Mouse (Mus musculus): ENCODE measurements around the gene Bcl2a1b. TPM values are rescaled to one million over a fixed set of nuclear protein-coding genes. Genes with fewer than 3 reads are reported as not detected.
"Not testable (repeated sequence)": the region's sequence is repeated elsewhere in the genome, so short reads cannot be mapped to it uniquely, and the experiment has no call there.

Bcl2a1b gene
- polyA plus RNA-seq, 1 experiment from 2014 or later, result 55.1 TPM

GRCm38 (mm10) chr9:89226071-89226470 lies 27.1 kb downstream of the Bcl2a1b start:
- Histone ChIP-seq H3K9me3 (ENCODE audit: low read length) (no peaks in the 10 kb centered on the region), H3K4me3 (ENCODE audit: low read depth, low read length) (no peak overlapping the region), H3K4me2 (replicated peaks; ENCODE audit: low read depth, low read length) (no peak overlapping the region), H3K9ac (replicated peaks; ENCODE audit: low read depth) (no peak overlapping the region), H3K27me3 (replicated peaks; ENCODE audit: insufficient read depth, low read length) (no peaks in the 10 kb centered on the region), H3K36me3 (ENCODE audit: insufficient read depth, low read length) (no peaks in the 10 kb centered on the region), H3K27ac (ENCODE audit: low read length) (no peak overlapping the region), H3K4me1 (ENCODE audit: insufficient read depth, low read depth, low read length) (no peaks in the 10 kb centered on the region)
- TF ChIP-seq CTCF (IDR thresholded peaks at IDR 0.05), result peak; percentile 49
- TF ChIP-seq EP300 (IDR thresholded peaks at IDR 0.05), result no peak
- DNase-seq (ENCODE audit: low spot score), result peak; percentile 20
- ATAC-seq, result no peak
- 38% methylated on average over 4 of the region's 4 CpGs for WGBS

GRCm38 (mm10) chr9:89228122-89228521 lies 29.1 kb downstream of the Bcl2a1b start:
- no peak for ATAC-seq
- 86% methylated on average over 7 of the region's 7 CpGs for WGBS
- TF ChIP-seq CTCF (IDR thresholded peaks at IDR 0.05), result no peak
- no peak for TF ChIP-seq EP300 (IDR thresholded peaks at IDR 0.05)
- Histone ChIP-seq H3K36me3 (ENCODE audit: insufficient read depth, low read length) (no peaks in the 10 kb centered on the region), H3K4me1 (ENCODE audit: insufficient read depth, low read depth, low read length) (no peaks in the 10 kb centered on the region), H3K4me2 (replicated peaks; ENCODE audit: low read depth, low read length) (no peak overlapping the region), H3K27ac (ENCODE audit: low read length) (no peak overlapping the region), H3K9me3 (ENCODE audit: low read length) (no peaks in the 10 kb centered on the region), H3K9ac (replicated peaks; ENCODE audit: low read depth) (no peak overlapping the region), H3K4me3 (ENCODE audit: low read depth, low read length) (no peak overlapping the region), H3K27me3 (replicated peaks; ENCODE audit: insufficient read depth, low read length) (no peaks in the 10 kb centered on the region)
- no peak for DNase-seq (ENCODE audit: low spot score)

- H3K4me2 ChIP-seq (replicated peaks; ENCODE audit: low read depth, low read length); H3K4me1 ChIP-seq (ENCODE audit: insufficient read depth, low read depth, low read length); ATAC-seq; H3K9me3 ChIP-seq (ENCODE audit: low read length); H3K4me3 ChIP-seq (ENCODE audit: low read depth, low read length); H3K36me3 ChIP-seq (ENCODE audit: insufficient read depth, low read length); H3K27ac ChIP-seq (ENCODE audit: low read length); H3K9ac ChIP-seq (replicated peaks; ENCODE audit: low read depth); DNase-seq (ENCODE audit: low spot score); H3K27me3 ChIP-seq (replicated peaks; ENCODE audit: insufficient read depth, low read length): not testable (repeated sequence)
- WGBS, result 50% methylated on average over 1 of the region's 2 CpGs
- TF ChIP-seq CTCF (IDR thresholded peaks at IDR 0.05), result peak; percentile 51
Measured at GRCm38 (mm10) chr9:89230897-89231497, 32.0 kb downstream of the Bcl2a1b start.

- not testable (repeated sequence) for H3K4me2 ChIP-seq (replicated peaks; ENCODE audit: low read depth, low read length); H3K4me1 ChIP-seq (ENCODE audit: insufficient read depth, low read depth, low read length); H3K9me3 ChIP-seq (ENCODE audit: low read length); H3K27me3 ChIP-seq (replicated peaks; ENCODE audit: insufficient read depth, low read length); H3K36me3 ChIP-seq (ENCODE audit: insufficient read depth, low read length); DNase-seq (ENCODE audit: low spot score); H3K9ac ChIP-seq (replicated peaks; ENCODE audit: low read depth); H3K27ac ChIP-seq (ENCODE audit: low read length); ATAC-seq; H3K4me3 ChIP-seq (ENCODE audit: low read depth, low read length)
- 75% methylated on average over 4 of the region's 4 CpGs for WGBS
Measured at GRCm38 (mm10) chr9:89237131-89237530, 38.1 kb downstream of the Bcl2a1b start.

GRCm38 (mm10) chr9:89238976-89239505 lies 40.0 kb downstream of the Bcl2a1b start:
- WGBS, result 67% methylated on average over 4 of the region's 5 CpGs
- H3K9ac ChIP-seq (replicated peaks; ENCODE audit: low read depth); ATAC-seq; H3K27ac ChIP-seq (ENCODE audit: low read length); H3K4me3 ChIP-seq (ENCODE audit: low read depth, low read length); H3K36me3 ChIP-seq (ENCODE audit: insufficient read depth, low read length); H3K9me3 ChIP-seq (ENCODE audit: low read length); H3K4me1 ChIP-seq (ENCODE audit: insufficient read depth, low read depth, low read length); H3K27me3 ChIP-seq (replicated peaks; ENCODE audit: insufficient read depth, low read length); H3K4me2 ChIP-seq (replicated peaks; ENCODE audit: low read depth, low read length); DNase-seq (ENCODE audit: low spot score): not testable (repeated sequence)

- 80% methylated on average over 3 of the region's 3 CpGs for WGBS
- H3K9ac ChIP-seq (replicated peaks; ENCODE audit: low read depth); H3K27ac ChIP-seq (ENCODE audit: low read length); H3K9me3 ChIP-seq (ENCODE audit: low read length); DNase-seq (ENCODE audit: low spot score); H3K4me1 ChIP-seq (ENCODE audit: insufficient read depth, low read depth, low read length); H3K4me2 ChIP-seq (replicated peaks; ENCODE audit: low read depth, low read length); H3K27me3 ChIP-seq (replicated peaks; ENCODE audit: insufficient read depth, low read length); ATAC-seq; H3K36me3 ChIP-seq (ENCODE audit: insufficient read depth, low read length); H3K4me3 ChIP-seq (ENCODE audit: low read depth, low read length): not testable (repeated sequence)
Measured at GRCm38 (mm10) chr9:89240516-89241019, 41.6 kb downstream of the Bcl2a1b start.

GRCm38 (mm10) chr9:89253400-89253799 lies 54.4 kb downstream of the Bcl2a1b start:
- WGBS, result 68% methylated on average over 2 of the region's 2 CpGs

More at GRCm38 (mm10) chr9:89253400-89253799, 54.4 kb downstream of the Bcl2a1b start:
- H3K36me3 ChIP-seq (ENCODE audit: insufficient read depth, low read length), result no peaks in the 10 kb centered on the region
- no peaks in the 10 kb centered on the region for H3K4me1 ChIP-seq (ENCODE audit: insufficient read depth, low read depth, low read length)
- no peaks in the 10 kb centered on the region for H3K9me3 ChIP-seq (ENCODE audit: low read length)
- DNase-seq (ENCODE audit: low spot score), result no peak
- no peak overlapping the region for H3K27ac ChIP-seq (ENCODE audit: low read length)
- H3K9ac ChIP-seq (replicated peaks; ENCODE audit: low read depth), result no peak overlapping the region
- no peak overlapping the region for H3K4me2 ChIP-seq (replicated peaks; ENCODE audit: low read depth, low read length)
- H3K27me3 ChIP-seq (replicated peaks; ENCODE audit: insufficient read depth, low read length), result no peaks in the 10 kb centered on the region
- H3K4me3 ChIP-seq (ENCODE audit: low read depth, low read length), result no peak overlapping the region
- ATAC-seq, result no peak
- TF ChIP-seq EP300 (IDR thresholded peaks at IDR 0.05) (no peak), CTCF (IDR thresholded peaks at IDR 0.05) (no peak)
